Mouse (Mus musculus) bone marrow macrophage, adult 2 months (primary cell): ENCODE results near the gene Erc2.

Experiments used
- CTCF ChIP-seq: IDR thresholded peaks from 2 replicates; pipeline ENCODE4 v1.5.1; 2012; ENCODE audit warnings: low read depth, mild to moderate bottlenecking, low read length, moderate library complexity
- POLR2A ChIP-seq: IDR thresholded peaks from 2 replicates; pipeline ENCODE4 v1.6.1; 2012; ENCODE audit warnings: mild to moderate bottlenecking, low read depth, low read length, borderline replicate concordance

- TF ChIP-seq CTCF (no peak), POLR2A (no peak)
Measured at GRCm38 (mm10) chr14:27636556-27636955, 14.3 kb downstream of the Erc2 start.
